ENCODE assay signal across 20 mouse cellular contexts in genomic region chr1:104625528-104625927, GRCm38 (mm10).
DNase-seq lines count a peak whose midpoint lies in the region; ATAC-seq and TF ChIP-seq lines count a peak whose summit lies in the region.
"Had no signal": no experiment of that assay in that cellular context is flagged by ENCODE, and none has a peak within 500 bp of the region (broad histone marks: within the 10 kb centered on the region; RNA-seq: fewer than 3 reads in every experiment).

No protein-coding gene starts in this region.

- H3K27ac ChIP-seq in hindbrain, postnatal 0 days, result no peak overlapping the region
- H3K27ac ChIP-seq in hindbrain, embryonic 14.5 days, result no peak overlapping the region
- no peak overlapping the region for H3K27ac ChIP-seq in midbrain, embryonic 14.5 days (replicated peaks; ENCODE audit: low read depth, low read length)
- H3K27ac ChIP-seq in midbrain, embryonic 16.5 days (ENCODE audit: low read length), result no peak overlapping the region
- H3K27ac ChIP-seq: embryonic facial prominence, embryonic 12.5 days; heart, embryonic 13.5 days; hindbrain, embryonic 12.5 days; limb, embryonic 10.5 days; liver, embryonic 15.5 days; macrophage had no signal

- H3K36me3 ChIP-seq in hindbrain, postnatal 0 days (ENCODE audit: insufficient read depth, low read length), result no peaks in the 10 kb centered on the region
- no peaks in the 10 kb centered on the region for H3K36me3 ChIP-seq in hindbrain, embryonic 14.5 days (replicated peaks; ENCODE audit: control insufficient read depth, insufficient read depth)
- no peaks in the 10 kb centered on the region for H3K36me3 ChIP-seq in midbrain, embryonic 14.5 days (ENCODE audit: control insufficient read depth, insufficient read depth, low read length)
- no peaks in the 10 kb centered on the region for H3K36me3 ChIP-seq in midbrain, embryonic 16.5 days (ENCODE audit: control insufficient read depth, insufficient read depth, low read length)
- H3K36me3 ChIP-seq: embryonic facial prominence, embryonic 12.5 days; heart, embryonic 13.5 days; hindbrain, embryonic 12.5 days; limb, embryonic 10.5 days; liver, embryonic 15.5 days had no signal

- no peaks in the 10 kb centered on the region for H3K27me3 ChIP-seq in hindbrain, postnatal 0 days (ENCODE audit: insufficient read depth, low read length)
- H3K27me3 ChIP-seq in hindbrain, embryonic 14.5 days (ENCODE audit: control insufficient read depth, insufficient read depth, low read length), result no peaks in the 10 kb centered on the region
- H3K27me3 ChIP-seq in midbrain, embryonic 14.5 days (ENCODE audit: control insufficient read depth, insufficient read depth, low read length), result no peaks in the 10 kb centered on the region
- no peaks in the 10 kb centered on the region for H3K27me3 ChIP-seq in midbrain, embryonic 16.5 days (ENCODE audit: control insufficient read depth, insufficient read depth, low read depth, low read length)
- H3K27me3 ChIP-seq: embryonic facial prominence, embryonic 12.5 days; heart, embryonic 13.5 days; hindbrain, embryonic 12.5 days; liver, embryonic 15.5 days had no signal

- no peak overlapping the region for H3K4me3 ChIP-seq in hindbrain, postnatal 0 days (ENCODE audit: low read length)
- H3K4me3 ChIP-seq in hindbrain, embryonic 14.5 days (replicated peaks; ENCODE audit: low read length), result no peak overlapping the region
- H3K4me3 ChIP-seq in midbrain, embryonic 14.5 days (replicated peaks; ENCODE audit: low read depth, low read length), result no peak overlapping the region
- H3K4me3 ChIP-seq in midbrain, embryonic 16.5 days (ENCODE audit: low read depth, low read length), result no peak overlapping the region
- H3K4me3 ChIP-seq: embryonic facial prominence, embryonic 12.5 days; heart, embryonic 13.5 days; hindbrain, embryonic 12.5 days; limb, embryonic 10.5 days; liver, embryonic 15.5 days had no signal

- TF ChIP-seq CTCF in hindbrain, postnatal 0 days (IDR thresholded peaks at IDR 0.05; ENCODE audit: low read depth), result peak; percentile 54

- ATAC-seq in hindbrain, postnatal 0 days, result no peak
- no peak for ATAC-seq in hindbrain, embryonic 14.5 days (ENCODE audit: low FRiP score)
- no peak for ATAC-seq in midbrain, embryonic 14.5 days (ENCODE audit: low FRiP score, low TSS enrichment)
- ATAC-seq in midbrain, embryonic 16.5 days, result no peak
- ATAC-seq: CD4-positive, CD25-positive, alpha-beta regulatory T cell, adult 4 months had no signal

- no peak overlapping the region for H3K4me2 ChIP-seq in hindbrain, postnatal 0 days (ENCODE audit: low read depth, low read length)
- H3K4me2 ChIP-seq in hindbrain, embryonic 14.5 days (replicated peaks), result no peak overlapping the region
- H3K4me2 ChIP-seq in midbrain, embryonic 14.5 days (ENCODE audit: low read length), result no peak overlapping the region
- no peak overlapping the region for H3K4me2 ChIP-seq in midbrain, embryonic 16.5 days (ENCODE audit: low read length)
- H3K4me2 ChIP-seq: embryonic facial prominence, embryonic 12.5 days; heart, embryonic 13.5 days; hindbrain, embryonic 12.5 days; liver, embryonic 15.5 days had no signal

- WGBS in hindbrain, postnatal 0 days, result 71% methylated on average over 2 of the region's 2 CpGs
- WGBS in hindbrain, embryonic 14.5 days, result 66% methylated on average over 2 of the region's 2 CpGs
- WGBS in midbrain, embryonic 14.5 days, result 68% methylated on average over 2 of the region's 2 CpGs
- WGBS in midbrain, embryonic 16.5 days, result 64% methylated on average over 2 of the region's 2 CpGs

- peak; percentile 18 for DNase-seq in embryo, embryonic 10.5 days (ENCODE audit: low spot score)
- no peak for DNase-seq in embryo, embryonic 9.5 days (ENCODE audit: extremely low spot score)
- no peak for DNase-seq in hindbrain, postnatal 0 days (ENCODE audit: low spot score)
- no peak for DNase-seq in hindbrain, embryonic 14.5 days (ENCODE audit: low spot score)
- DNase-seq in midbrain, embryonic 14.5 days, result peak; percentile 16
- no peak for DNase-seq in adrenal gland, adult 18-20 months (ENCODE audit: low spot score in 2 of 2)
- DNase-seq: adrenal gland, postnatal 36 days; cerebellum, adult 11-12 months; gastrocnemius, postnatal 10 days; kidney, postnatal 36 days; liver; right cerebral cortex, postnatal 14 days had no signal

- H3K4me1 ChIP-seq in hindbrain, postnatal 0 days (ENCODE audit: insufficient read depth, low read length), result no peaks in the 10 kb centered on the region
- no peaks in the 10 kb centered on the region for H3K4me1 ChIP-seq in hindbrain, embryonic 14.5 days (replicated peaks; ENCODE audit: control insufficient read depth, insufficient read depth, low read length)
- no peaks in the 10 kb centered on the region for H3K4me1 ChIP-seq in midbrain, embryonic 14.5 days (ENCODE audit: control insufficient read depth, insufficient read depth, low read length)
- no peaks in the 10 kb centered on the region for H3K4me1 ChIP-seq in midbrain, embryonic 16.5 days (ENCODE audit: control insufficient read depth, insufficient read depth, low read length)
- H3K4me1 ChIP-seq: embryonic facial prominence, embryonic 12.5 days; heart, embryonic 13.5 days; hindbrain, embryonic 12.5 days; limb, embryonic 10.5 days; liver, embryonic 15.5 days had no signal

- H3K9ac ChIP-seq in hindbrain, postnatal 0 days (replicated peaks; ENCODE audit: low read length), result no peak overlapping the region
- H3K9ac ChIP-seq in hindbrain, embryonic 14.5 days, result no peak overlapping the region
- H3K9ac ChIP-seq in midbrain, embryonic 14.5 days (replicated peaks; ENCODE audit: low read length), result no peak overlapping the region
- no peak overlapping the region for H3K9ac ChIP-seq in midbrain, embryonic 16.5 days (ENCODE audit: low read depth, low read length)
- H3K9ac ChIP-seq: embryonic facial prominence, embryonic 12.5 days; heart, embryonic 13.5 days; hindbrain, embryonic 12.5 days; liver, embryonic 15.5 days had no signal

- H3K9me3 ChIP-seq in hindbrain, postnatal 0 days (ENCODE audit: low read length), result no peaks in the 10 kb centered on the region
- H3K9me3 ChIP-seq in hindbrain, embryonic 14.5 days (ENCODE audit: control insufficient read depth, low read length), result no peaks in the 10 kb centered on the region
- H3K9me3 ChIP-seq in midbrain, embryonic 14.5 days (ENCODE audit: control insufficient read depth, low read length), result no peaks in the 10 kb centered on the region
- H3K9me3 ChIP-seq in midbrain, embryonic 16.5 days (replicated peaks; ENCODE audit: control insufficient read depth, low read length, poor library complexity, severe bottlenecking), result no peaks in the 10 kb centered on the region
- H3K9me3 ChIP-seq: embryonic facial prominence, embryonic 12.5 days; heart, embryonic 13.5 days; hindbrain, embryonic 12.5 days; limb, embryonic 10.5 days; liver, embryonic 15.5 days had no signal

Comparison
In these comparisons a context has a peak if more than half of its experiments do, and no peak if none do; other contexts are left out.
1. DNase-seq: peak in embryo, embryonic 10.5 days (single experiment) and midbrain, embryonic 14.5 days (single experiment); none in embryo, embryonic 9.5 days (single experiment), hindbrain, postnatal 0 days (single experiment), hindbrain, embryonic 14.5 days (single experiment) and adrenal gland, adult 18-20 months (0 of 2).